Mouse (Mus musculus): ENCODE measurements at regions not wholly inside any gene's neighbourhood (a gene's known extent, or its start where the extent isn't known, plus 50 kb on each side); places are given as distances from the start of the nearest gene placed in this dataset.

- Histone ChIP-seq H3K4me1 (no peaks in the 10 kb centered on the region), H3K9me3 (replicated peaks) (no peaks in the 10 kb centered on the region), H3K4me3 (no peak overlapping the region), H3K27me3 (replicated peaks) (peaks cover 6% of the 10 kb centered on the region; the same call in 1 of the 2 replicates), H3K27ac (no peak overlapping the region), H3K4me2 (no peak overlapping the region), H3K9ac (no peak overlapping the region), H3K36me3 (no peaks in the 10 kb centered on the region)
- 68% methylated on average over 11 of the region's 11 CpGs for WGBS (ENCODE audit: insufficient replicate concordance)
- ATAC-seq = no peak
Observed at GRCm38 (mm10) chr12:27646497-27647307, 304.3 kb upstream of the Sox11 start.

DNA sequence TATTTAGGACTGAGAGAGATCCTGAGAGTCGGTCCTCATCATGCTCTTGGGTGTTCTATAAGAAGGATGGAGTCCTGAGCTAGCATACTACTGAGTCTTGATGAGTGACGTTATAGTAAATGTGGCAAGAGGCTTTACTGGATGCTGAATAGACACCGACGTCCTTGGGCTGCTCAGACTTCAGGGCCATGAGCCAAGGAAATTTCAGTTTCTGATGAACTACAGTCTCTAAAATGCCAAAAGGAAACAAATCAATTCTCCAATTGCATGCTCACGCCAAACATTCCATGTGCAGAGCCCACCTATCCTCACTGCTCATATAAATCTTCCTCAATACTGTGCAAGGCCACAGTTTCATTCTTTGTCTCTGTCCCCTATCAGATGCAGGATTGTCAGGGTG lies 277.2 kb upstream of the Sox11 start:
- WGBS (ENCODE audit: insufficient replicate concordance) = 79% methylated on average over 5 of the region's 5 CpGs
- no peak for ATAC-seq
- Histone ChIP-seq H3K9ac (no peak overlapping the region), H3K27ac (no peak overlapping the region), H3K9me3 (replicated peaks) (no peaks in the 10 kb centered on the region), H3K4me1 (no peaks in the 10 kb centered on the region), H3K4me2 (no peak overlapping the region), H3K4me3 (no peak overlapping the region), H3K27me3 (replicated peaks) (no peaks in the 10 kb centered on the region), H3K36me3 (no peaks in the 10 kb centered on the region)

DNA sequence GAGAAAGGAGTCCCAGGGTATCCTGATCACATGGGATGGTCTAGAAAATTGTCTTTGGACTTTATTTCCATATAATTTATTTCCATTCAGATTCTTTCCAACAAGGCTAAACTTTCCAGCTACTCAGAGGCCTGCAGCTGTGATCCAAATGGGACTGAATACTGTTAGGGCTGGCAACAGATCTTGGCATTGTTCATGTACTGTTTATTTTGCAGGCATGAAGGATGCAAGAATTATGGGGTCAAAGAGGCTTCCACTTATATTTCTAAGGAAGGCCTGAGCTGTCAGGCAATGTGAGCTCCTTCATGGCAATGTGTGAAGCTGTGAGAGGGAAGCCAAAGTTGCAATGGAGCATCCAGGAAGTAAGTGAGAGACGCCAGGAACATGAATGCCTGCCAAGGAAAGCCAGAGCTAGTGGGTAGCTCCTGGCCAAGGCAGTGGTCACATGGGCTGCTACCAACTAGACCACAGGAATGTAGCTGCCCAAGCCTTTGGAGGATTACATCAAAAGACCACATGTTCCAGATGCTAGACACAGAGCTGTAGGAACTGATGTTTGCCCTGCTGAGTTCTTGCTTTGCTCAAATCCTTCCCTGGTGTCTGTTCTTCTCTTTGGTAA lies 261.8 kb upstream of the Sox11 start:
- Histone ChIP-seq H3K9me3 (replicated peaks) (no peaks in the 10 kb centered on the region), H3K4me2 (no peak overlapping the region), H3K27ac (no peak overlapping the region), H3K4me3 (no peak overlapping the region), H3K9ac (no peak overlapping the region), H3K36me3 (no peaks in the 10 kb centered on the region), H3K27me3 (replicated peaks) (no peaks in the 10 kb centered on the region), H3K4me1 (no peaks in the 10 kb centered on the region)
- 38% methylated on average over 1 of the region's 1 CpGs for WGBS (ENCODE audit: insufficient replicate concordance)
- ATAC-seq = no peak

DNA sequence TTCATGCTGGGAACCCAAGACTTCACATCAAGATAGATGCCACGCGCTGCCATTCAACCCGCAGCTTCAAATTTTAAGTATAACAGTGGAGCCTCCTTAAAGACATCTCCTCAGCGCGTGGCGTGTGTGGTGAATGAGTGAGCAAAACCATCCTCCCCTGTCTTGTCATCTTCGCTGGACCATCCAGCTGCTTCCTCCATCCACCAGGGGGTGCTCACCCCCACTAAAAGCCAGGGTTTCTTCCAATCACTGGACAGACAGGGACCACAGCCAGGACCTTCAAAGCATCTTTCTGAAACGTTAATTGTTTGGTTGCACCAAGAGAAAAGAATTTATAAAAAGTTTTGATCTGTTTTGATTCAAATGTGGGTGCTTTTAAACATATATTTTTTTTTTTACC lies 256.8 kb upstream of the Sox11 start:
- Histone ChIP-seq H3K36me3 (no peaks in the 10 kb centered on the region), H3K9ac (no peak overlapping the region), H3K9me3 (replicated peaks) (no peaks in the 10 kb centered on the region), H3K27me3 (replicated peaks) (no peaks in the 10 kb centered on the region; the same call in 1 of the 2 replicates), H3K4me3 (no peak overlapping the region), H3K4me2 (no peak overlapping the region), H3K27ac (no peak overlapping the region), H3K4me1 (no peaks in the 10 kb centered on the region)
- WGBS (ENCODE audit: insufficient replicate concordance) = 23% methylated on average over 8 of the region's 8 CpGs
- ATAC-seq = no peak

- 66% methylated on average over 7 of the region's 7 CpGs for WGBS (ENCODE audit: insufficient replicate concordance)
- H3K9ac ChIP-seq = no peak overlapping the region
- no peaks in the 10 kb centered on the region for H3K4me1 ChIP-seq
- no peaks in the 10 kb centered on the region for H3K9me3 ChIP-seq (replicated peaks)
- ATAC-seq = no peak
- no peaks in the 10 kb centered on the region; the same call in 1 of the 2 replicates for H3K27me3 ChIP-seq (replicated peaks)
- no peak overlapping the region for H3K4me3 ChIP-seq
- no peaks in the 10 kb centered on the region for H3K36me3 ChIP-seq
- no peak overlapping the region for H3K4me2 ChIP-seq
- no peak overlapping the region for H3K27ac ChIP-seq
Observed at GRCm38 (mm10) chr12:27597878-27598277, 255.5 kb upstream of the Sox11 start.

DNA sequence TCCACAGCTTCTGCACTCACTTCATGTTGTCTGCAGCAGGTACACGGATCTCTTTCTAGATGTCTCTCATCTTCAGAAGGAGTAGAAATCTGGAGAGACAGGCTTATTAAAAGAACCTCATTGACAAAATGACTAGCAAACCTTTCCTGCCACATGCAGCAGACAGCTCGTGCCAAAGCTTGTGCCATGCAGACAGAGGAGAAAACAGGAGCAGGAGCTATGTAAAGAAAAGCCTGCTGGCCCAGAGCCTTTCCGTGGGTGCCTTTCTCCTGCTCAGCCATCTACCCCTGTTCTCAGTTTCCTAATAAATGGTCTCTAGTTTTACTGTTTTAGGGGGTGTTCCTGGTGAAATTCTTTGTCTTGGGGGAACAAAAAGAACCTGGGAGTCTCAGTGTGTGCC lies 254.9 kb upstream of the Sox11 start:
- H3K4me3 ChIP-seq = no peak overlapping the region
- no peak overlapping the region for H3K9ac ChIP-seq
- 65% methylated on average over 3 of the region's 3 CpGs for WGBS (ENCODE audit: insufficient replicate concordance)
- no peak for ATAC-seq
- no peak overlapping the region for H3K27ac ChIP-seq
- H3K4me1 ChIP-seq = no peaks in the 10 kb centered on the region
- H3K4me2 ChIP-seq = no peak overlapping the region
- no peaks in the 10 kb centered on the region for H3K9me3 ChIP-seq (replicated peaks)
- no peaks in the 10 kb centered on the region; the same call in 1 of the 2 replicates for H3K27me3 ChIP-seq (replicated peaks)
- no peaks in the 10 kb centered on the region for H3K36me3 ChIP-seq

GRCm38 (mm10) chr12:27595576-27595975 lies 253.2 kb upstream of the Sox11 start:
- H3K4me1 ChIP-seq = no peaks in the 10 kb centered on the region
- no peaks in the 10 kb centered on the region; the same call in 1 of the 2 replicates for H3K27me3 ChIP-seq (replicated peaks)
- no peak overlapping the region for H3K9ac ChIP-seq
- no peaks in the 10 kb centered on the region for H3K9me3 ChIP-seq (replicated peaks)
- no peak for ATAC-seq
- 68% methylated on average over 2 of the region's 2 CpGs for WGBS (ENCODE audit: insufficient replicate concordance)
- no peak overlapping the region for H3K4me3 ChIP-seq
- no peaks in the 10 kb centered on the region for H3K36me3 ChIP-seq
- H3K4me2 ChIP-seq = no peak overlapping the region
- no peak overlapping the region for H3K27ac ChIP-seq

DNA sequence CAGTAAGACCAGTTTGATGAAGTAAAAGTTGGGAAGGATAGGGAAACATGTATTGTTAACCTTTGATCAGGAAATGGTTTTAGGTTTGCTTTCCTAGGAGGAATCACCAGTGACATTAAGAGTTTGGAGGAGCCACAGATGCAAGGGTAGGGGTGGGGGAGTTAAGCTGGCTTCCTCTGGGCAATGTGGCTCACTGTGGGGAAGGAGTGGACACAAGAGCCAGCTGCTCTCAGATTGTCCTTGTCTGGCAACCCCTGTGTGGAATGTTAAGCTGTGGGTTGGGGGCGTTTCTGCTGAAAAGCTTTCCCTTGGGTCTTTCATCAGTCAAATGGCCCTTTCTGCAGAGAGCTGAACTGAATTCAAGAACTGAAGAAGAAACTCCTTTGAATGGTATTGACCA lies 251.1 kb upstream of the Sox11 start:
- H3K9me3 ChIP-seq (replicated peaks) = no peaks in the 10 kb centered on the region
- H3K27me3 ChIP-seq (replicated peaks) = no peaks in the 10 kb centered on the region; the same call in 1 of the 2 replicates
- H3K4me2 ChIP-seq = no peak overlapping the region
- no peak overlapping the region for H3K27ac ChIP-seq
- no peaks in the 10 kb centered on the region for H3K36me3 ChIP-seq
- no peak overlapping the region for H3K4me3 ChIP-seq
- no peaks in the 10 kb centered on the region for H3K4me1 ChIP-seq
- H3K9ac ChIP-seq = no peak overlapping the region
- ATAC-seq = no peak
- WGBS (ENCODE audit: insufficient replicate concordance) = 57% methylated on average over 1 of the region's 1 CpGs

- Histone ChIP-seq H3K27ac (no peak overlapping the region), H3K36me3 (no peaks in the 10 kb centered on the region), H3K9ac (no peak overlapping the region), H3K27me3 (replicated peaks) (no peaks in the 10 kb centered on the region), H3K9me3 (replicated peaks) (no peaks in the 10 kb centered on the region), H3K4me3 (no peak overlapping the region), H3K4me2 (no peak overlapping the region), H3K4me1 (no peaks in the 10 kb centered on the region)
- no peak for ATAC-seq
- 64% methylated on average over 3 of the region's 3 CpGs for WGBS (ENCODE audit: insufficient replicate concordance)
Observed at GRCm38 (mm10) chr12:27576109-27576700, 233.8 kb upstream of the Sox11 start.

- Histone ChIP-seq H3K27me3 (replicated peaks) (no peaks in the 10 kb centered on the region), H3K4me1 (no peaks in the 10 kb centered on the region), H3K36me3 (no peaks in the 10 kb centered on the region), H3K27ac (no peak overlapping the region), H3K4me3 (no peak overlapping the region), H3K9ac (no peak overlapping the region), H3K9me3 (replicated peaks) (no peaks in the 10 kb centered on the region), H3K4me2 (no peak overlapping the region)
- ATAC-seq = no peak
- 69% methylated on average over 7 of the region's 7 CpGs for WGBS (ENCODE audit: insufficient replicate concordance)
Observed at GRCm38 (mm10) chr12:27575629-27576028, 233.3 kb upstream of the Sox11 start.

- Histone ChIP-seq H3K4me3 (no peak overlapping the region), H3K36me3 (no peaks in the 10 kb centered on the region), H3K27ac (no peak overlapping the region), H3K27me3 (replicated peaks) (no peaks in the 10 kb centered on the region), H3K4me1 (no peaks in the 10 kb centered on the region), H3K9ac (no peak overlapping the region), H3K4me2 (no peak overlapping the region), H3K9me3 (replicated peaks) (no peaks in the 10 kb centered on the region)
- 39% methylated on average over 3 of the region's 3 CpGs for WGBS (ENCODE audit: insufficient replicate concordance)
- ATAC-seq = no peak
Observed at GRCm38 (mm10) chr12:27567250-27567649, 224.9 kb upstream of the Sox11 start.

- Histone ChIP-seq H3K4me3 (no peak overlapping the region), H3K27me3 (replicated peaks) (no peaks in the 10 kb centered on the region), H3K9me3 (replicated peaks) (no peaks in the 10 kb centered on the region), H3K9ac (no peak overlapping the region), H3K36me3 (no peaks in the 10 kb centered on the region), H3K27ac (no peak overlapping the region), H3K4me1 (no peaks in the 10 kb centered on the region), H3K4me2 (no peak overlapping the region)
- no peak for ATAC-seq
- 65% methylated on average over 8 of the region's 8 CpGs for WGBS (ENCODE audit: insufficient replicate concordance)
Observed at GRCm38 (mm10) chr12:27565965-27566507, 223.7 kb upstream of the Sox11 start.
